Mouse (Mus musculus): ENCODE data around the gene Map1lc3b.
A peak's percentile ranks its signal among the peaks of the same experiment; 100 is the strongest.
"Not testable (repeated sequence)": the region's sequence is repeated elsewhere in the genome, so short reads cannot be mapped to it uniquely, and the experiment has no call there.

Map1lc3b gene

DNA sequence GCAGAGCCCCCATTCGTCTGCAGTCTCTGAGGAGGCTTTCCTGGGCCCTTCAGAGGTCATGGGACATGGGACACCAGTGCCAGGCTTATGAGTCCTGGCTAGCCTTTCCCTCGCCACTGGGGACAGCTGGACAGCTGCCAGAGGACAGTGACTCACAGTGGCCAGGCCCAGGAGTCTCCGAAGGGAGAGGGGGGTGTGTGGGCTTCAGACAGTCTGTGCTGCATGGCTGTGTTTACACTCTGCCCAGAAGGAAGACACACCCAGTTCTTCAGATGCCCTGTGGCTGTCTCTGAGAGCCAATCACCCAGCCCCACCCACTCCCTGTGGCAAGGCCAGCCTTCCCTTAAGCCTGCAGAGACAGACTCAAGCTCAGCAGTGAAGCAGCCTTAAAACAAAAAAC lies 16.9 kb upstream of the Map1lc3b start:
- DNase-seq = peak; percentile 58 to 70

DNA sequence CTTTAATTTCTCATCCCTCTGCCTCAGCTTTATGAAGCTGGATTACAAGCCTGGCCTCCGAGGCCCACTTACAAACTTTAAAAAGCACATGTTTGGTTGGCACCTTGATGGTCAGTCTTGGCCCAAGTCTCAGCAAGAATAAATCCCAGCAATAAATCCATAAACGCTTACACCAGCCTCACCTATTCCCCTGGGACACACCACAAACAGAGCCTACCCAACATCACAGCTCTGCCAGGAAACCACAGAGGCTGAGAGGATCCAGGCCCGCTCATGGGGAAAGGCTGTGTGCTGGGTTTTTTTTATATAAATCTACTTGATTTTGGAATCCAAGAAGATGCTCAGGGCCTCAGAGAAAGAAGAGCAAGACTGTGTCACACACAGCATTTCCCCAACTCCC lies 14.5 kb upstream of the Map1lc3b start:
- DNase-seq = no peak

DNA sequence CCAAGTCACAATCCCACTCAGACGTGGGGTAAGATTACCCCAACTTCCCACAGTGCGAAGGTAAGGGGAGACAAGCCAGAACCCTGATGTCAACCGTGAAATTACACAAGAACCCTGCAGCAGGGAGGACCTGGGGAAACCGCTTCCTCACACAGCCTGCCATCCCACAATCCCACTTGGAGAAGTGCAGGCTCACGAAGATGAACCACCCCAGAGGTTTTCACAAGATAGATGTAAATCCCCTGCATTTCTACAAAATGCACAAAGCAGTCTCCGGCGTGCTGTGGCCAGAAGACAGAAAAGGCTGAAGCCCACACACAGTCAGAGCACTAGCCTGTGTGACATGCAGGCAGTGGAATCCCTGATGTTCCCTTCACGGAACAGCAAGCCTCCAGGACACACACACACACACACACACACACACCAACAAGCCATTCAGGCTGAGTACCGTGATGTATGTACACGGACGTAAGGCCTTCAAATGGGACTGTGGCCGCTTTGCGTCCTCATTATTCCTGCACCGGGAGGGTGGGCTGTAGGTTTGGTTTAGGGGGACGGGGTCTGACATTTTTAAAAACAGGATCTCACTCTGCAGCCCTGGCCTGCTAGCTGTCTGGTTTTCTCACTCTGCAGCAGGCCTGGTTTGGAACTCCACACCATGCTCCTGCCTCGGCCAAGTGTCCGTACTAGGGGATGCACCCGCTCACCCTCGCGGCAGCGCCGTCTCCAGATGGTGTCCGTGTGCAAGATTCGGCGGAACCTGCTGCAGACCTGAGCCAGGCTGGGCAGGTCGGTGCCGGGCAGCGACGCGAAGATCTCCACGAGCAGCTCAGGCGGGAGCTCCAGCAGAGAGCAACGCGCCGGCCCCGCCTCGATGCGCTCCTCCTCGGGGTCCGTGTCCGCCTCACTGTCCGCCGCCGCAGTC lies 12.1 kb upstream of the Map1lc3b start:
- DNase-seq = no peak

DNA sequence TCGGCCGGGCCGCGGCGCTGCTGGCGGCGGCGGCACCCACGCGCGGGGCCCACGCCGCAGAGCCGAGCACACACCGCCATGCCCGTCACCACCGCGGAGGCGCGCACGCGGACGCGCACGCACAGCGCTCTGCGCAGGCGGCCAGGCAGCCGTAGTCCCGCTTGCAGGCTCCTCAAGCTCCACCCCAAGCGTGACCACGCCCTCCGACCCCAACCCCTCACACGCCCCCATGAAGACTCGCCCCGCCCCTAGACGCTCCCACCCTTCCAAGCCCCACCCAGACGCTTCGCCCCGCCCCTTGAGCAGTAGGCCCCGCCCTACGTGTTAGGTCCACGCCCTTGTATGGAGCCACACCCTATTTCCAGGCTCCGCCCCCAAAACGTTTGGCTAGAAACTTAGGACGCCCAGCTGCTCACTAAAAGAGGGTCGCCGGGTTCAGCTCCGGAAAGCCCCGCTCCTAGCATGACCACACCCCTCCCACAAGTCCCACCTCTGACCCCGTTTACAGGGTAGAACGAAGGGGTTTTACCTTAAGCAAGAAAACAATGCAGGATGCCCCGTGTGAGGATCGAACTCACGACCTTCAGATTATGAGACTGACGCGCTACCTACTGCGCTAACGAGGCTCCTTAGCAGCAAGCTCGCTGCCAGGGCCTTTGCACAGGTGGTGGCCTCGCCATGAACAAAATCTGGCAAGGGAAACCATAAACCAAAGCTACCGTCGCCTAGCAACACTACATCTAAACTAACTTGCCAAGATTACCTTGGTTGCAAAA lies 11.3 kb upstream of the Map1lc3b start, which contains the start of gene Fbxo31:
TSS of gene Fbxo31 (minus strand) at position 131 of the 776 bp plus-strand sequence.
- DNase-seq = peak; percentile 94 to 98

DNA sequence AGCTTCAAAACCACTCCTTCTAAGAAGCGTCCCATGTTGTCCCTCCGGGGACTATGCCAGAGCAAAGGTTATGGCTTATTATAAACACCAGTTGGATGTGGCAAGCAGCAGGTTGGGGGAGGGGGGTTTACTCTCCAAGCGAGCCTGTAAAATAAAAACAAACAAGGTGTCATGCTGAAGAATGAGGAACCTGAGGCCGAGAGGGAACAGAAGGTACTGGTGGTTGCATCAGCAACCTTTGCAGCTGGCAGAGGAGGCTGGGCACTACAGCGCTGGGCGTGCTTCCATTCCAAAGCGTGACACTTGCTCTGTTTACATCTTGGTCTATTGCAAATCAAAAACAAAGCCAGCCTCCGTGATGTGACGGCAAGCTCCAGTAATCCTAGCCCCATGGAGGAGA lies 9.7 kb upstream of the Map1lc3b start:
- DNase-seq = no peak

DNA sequence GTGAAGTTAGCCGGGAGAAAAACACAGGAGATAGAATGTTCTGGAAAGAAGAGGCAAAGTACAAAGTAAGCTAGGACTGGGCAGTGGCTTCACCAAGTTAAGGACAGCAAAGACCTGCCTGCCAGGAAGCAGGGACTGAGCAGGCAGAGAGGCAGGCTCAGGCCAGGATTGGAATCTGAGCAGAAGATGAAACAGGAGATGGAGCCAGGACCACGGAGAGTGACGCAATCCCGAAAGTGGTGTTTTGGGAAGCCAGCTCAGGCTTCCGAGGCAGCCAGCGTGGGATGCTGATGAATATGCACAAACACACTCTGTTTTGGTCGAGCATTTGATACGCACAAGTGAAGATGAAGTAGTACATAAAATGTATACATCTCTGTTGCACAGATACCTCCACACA lies 6.5 kb upstream of the Map1lc3b start:
- DNase-seq = no peak

DNA sequence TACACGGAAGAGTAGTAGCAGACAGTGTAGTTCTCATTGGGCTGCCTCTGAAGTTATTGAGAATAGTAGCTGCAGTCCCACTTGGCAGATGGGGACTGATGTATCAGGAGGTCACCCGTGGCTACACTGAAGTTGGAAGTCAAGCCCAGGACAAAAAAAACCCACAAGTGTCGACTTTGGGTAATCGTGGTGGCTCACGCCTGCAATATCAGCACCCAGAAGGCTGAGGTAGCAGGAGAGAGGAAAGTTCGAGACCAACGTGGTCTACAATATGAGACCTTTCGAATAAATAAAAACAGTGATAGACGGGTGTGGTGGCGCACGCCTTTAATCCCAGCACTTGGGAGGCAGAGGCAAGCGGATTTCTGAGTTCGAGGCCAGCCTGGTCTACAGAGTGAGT lies 5.4 kb upstream of the Map1lc3b start:
- no peak for DNase-seq

DNA sequence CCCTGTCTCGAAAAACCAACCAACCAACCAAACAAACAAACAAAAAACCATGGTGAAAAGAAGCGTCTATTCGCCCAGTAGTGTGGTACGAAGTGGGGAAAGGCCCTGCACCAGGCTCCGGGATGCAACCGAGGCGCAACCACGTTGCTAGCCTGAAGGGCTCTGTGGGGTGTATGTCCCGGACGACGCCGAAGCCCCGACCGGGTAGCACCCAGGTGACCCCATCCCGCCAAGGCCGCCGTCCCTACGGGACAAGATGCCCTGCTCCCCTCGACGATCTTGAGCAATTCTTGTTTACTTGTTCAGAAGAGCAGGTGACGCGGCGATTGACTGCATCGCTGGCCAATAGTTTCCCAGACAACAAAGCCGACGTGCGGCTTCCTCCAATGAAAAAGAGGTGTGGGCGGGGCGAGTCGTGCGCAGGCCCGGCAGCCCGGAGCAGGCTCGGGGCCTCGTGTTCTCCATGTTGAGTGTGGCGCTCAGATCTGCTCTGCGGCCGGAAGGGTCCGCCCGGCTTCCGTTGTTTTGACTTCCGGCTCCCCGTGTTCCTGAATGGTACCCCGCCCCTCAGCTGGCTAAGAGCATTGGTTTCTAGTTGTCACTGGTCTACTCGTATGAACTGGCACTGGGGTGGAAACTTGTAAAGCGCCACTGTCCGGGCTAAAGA lies 4.9 kb upstream of the Map1lc3b start:
- peak; percentile 100 for DNase-seq

DNA sequence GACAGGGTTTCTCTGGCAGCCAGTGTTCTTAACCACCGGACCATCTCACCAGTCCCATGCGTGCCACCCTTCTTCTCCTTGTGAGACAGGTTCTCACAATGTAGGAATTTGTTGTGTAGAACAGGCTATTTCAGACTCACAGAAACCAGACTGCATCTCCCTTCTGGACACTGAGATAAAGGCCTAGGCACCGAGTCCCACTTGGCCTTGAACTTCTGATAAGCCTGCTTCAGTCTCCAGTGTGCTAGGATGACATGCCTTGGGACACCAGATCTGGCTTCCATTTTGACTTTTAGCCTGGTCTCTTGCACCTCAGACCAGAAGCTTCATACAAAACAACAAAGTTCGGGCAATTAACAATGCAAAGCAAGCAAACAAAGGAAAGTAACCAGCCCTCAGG lies 1.4 kb upstream of the Map1lc3b start:
- no peak for DNase-seq

DNA sequence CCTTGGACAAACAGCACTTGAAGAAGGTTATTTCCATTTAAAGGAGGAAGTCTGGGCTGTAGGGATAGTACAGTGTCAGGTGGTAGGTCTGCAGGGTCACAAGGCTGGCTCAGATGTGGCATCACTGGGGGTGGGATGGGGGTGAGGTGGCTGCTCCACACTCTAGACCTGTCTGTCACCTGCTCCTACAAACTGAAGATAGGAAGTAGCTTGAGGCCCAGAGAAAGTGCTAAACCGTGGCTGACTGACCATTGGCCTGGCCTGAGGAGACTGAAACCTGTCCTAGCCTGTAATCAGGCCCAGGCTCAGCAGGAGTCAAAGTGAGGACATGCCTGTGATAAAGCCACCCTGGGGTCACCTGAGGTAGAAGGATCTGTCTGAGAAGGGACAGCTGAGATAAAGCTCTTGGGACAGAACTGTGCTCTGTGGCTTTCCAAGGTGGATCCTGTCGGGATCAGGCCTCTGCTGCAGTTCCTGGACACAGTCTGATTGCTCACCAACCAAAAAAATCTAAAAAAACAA lies 895 bp upstream of the Map1lc3b start:
- no peak for DNase-seq

DNA sequence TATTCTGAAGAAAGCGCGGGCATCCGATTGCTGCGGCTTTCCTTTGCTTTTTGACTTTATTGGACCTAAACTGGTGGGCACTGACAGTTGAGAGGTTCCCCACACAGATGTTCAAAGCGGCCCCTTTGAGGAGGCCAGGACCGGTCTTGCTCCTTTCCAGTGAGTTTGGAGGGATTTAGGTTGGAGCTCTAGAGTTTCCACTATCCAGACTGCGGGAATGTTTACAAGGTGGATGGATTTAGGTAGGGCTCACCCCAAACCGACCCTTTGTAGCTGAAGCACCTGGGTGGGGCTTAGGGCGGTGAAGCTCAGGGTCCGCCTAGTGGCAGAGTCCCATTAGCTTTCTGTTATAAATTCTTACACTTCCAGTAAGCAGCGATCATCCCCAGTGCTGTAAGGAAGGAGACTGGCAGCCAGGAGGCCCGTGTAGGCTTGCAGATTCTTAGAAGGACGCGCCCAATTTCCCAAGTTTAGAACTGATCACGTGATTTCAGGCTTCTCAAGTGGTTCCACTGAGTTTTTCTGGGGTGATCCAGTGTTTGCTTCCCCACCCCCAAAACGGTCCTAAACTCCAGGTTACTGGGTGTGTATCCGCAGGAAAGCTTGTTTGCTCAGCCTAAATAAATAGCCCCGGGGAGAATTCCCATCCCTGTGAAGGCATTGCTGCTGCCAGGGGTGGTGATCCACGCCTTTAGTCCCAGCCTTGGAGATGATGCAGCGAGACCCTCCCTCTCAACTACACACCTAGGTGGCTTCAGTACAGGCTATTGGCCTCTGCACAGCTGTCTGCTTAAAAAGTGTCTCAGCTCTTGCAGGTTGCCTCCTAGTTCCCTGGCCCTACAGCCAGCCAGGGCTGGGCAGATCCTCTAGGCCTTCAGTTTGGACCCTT lies 1.3 kb downstream of the Map1lc3b start:
- peak; percentile 63 to 66 for DNase-seq

DNA sequence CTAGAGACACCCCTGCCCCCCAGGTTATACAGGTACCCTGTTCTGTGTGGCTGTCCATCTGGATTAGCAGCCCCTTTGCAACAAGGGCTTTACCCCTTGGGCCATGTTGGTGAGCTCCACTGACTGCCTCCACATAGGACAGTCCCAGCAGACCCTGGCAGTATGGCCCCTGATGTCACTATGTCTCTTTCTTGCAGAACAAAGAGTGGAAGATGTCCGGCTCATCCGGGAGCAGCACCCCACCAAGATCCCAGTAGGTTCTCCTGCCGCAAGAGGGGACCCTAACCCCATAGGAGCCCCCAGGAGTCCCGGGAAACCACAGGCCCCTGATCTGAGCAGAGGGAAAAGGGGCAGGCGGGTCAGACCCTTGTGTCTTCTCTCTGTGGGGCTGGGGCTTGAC lies 3.1 kb downstream of the Map1lc3b start:
- no peak for DNase-seq

DNA sequence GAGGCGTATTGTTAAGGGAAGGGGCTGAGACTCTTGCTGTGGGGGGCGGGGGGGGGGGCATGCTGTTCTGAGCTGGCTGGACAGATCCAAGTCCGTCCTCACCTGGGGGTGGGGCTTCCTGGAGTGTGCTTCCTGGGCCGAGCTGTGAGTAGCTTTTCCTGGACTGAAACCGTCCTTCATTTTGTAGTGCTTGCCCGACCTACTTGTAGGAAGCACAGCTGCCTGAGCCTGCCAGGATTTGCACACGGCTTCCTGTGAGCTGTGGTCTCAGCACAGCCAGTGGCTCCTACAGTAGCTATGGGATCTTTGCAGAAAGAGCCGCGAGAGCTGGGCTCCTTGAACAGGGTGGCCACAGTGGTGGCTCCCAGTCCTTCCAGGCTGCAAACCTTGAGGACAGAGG lies 3.8 kb downstream of the Map1lc3b start:
- DNase-seq = peak; percentile 77 to 81

DNA sequence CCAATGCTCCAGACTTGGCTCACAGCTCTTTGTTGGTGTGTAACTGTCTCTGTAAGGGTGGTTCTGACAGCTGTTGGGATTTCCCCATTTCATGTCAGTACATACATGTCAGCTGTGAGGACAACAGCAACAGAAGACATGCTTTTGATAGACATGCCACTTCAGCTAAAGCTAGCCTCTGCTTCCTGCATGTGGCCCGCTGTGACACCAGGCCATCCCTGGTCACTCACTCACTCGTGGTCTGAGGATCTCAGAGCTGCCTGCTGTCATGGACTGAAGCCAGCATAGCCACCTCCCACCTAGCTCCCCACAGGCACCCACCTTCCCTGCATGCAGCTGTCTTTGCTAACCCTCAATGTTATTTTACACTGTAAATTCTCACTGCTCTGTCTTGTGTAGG lies 7.3 kb downstream of the Map1lc3b start:
- DNase-seq = not testable (repeated sequence)

DNA sequence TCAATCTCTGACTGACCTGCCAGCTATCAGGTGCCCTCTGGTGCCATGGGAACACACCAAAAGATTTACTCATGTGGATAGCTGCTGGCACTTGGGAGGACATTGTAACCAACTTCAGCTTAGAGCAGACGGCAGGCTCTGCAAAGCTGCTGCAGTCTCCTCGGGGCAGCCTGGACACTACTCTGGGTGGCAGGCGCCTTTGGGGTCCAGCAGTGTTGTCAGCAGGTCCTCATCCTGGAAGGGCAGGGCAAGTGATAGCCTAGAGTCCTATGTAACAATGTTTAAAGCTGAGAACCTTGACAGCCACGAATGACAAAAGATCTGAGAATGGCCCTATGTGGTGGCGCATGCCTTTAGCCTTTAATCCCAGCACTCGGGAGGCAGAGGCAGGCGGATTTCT lies 8.0 kb downstream of the Map1lc3b start:
- DNase-seq = no peak

DNA sequence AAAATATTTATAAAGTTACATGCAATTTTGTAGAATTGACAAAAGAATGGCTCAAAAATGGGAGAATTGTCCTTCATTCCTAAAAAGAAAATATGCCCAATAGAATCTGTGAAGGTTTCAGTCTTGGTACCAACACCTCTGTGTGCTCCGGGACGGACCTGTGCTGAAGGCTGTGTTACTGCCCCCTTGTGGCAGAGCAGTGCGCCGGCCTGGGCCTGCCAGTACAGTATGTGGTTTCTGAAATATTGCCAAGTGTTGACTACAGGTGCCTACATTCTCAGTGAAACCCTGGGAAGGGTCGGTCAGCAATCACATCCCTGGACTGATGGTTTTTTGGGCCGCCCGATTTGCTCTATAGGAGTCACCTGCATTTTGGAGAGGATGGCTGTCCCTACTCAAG lies 8.7 kb downstream of the Map1lc3b start:
- DNase-seq = peak; percentile 88 to 93

DNA sequence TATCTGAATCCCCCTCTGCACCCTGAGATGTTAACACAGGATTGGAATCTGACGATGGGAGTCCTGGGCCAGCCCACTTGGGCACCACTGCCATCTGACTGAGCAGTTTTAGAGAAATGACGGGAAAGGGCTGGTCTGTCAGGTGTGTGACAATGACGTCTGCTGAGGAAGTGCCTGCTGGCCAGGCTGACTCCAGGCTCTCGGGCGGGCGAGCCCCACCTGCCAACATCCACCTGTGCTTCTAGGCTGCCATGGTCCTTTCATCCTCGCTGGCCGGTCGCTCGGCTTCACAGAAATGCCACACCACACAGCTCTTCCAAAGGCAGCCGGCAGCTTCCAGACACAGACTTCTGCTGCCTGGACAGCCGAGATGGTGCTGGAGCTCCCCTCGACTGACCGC lies 9.7 kb downstream of the Map1lc3b start:
- no peak for DNase-seq

DNA sequence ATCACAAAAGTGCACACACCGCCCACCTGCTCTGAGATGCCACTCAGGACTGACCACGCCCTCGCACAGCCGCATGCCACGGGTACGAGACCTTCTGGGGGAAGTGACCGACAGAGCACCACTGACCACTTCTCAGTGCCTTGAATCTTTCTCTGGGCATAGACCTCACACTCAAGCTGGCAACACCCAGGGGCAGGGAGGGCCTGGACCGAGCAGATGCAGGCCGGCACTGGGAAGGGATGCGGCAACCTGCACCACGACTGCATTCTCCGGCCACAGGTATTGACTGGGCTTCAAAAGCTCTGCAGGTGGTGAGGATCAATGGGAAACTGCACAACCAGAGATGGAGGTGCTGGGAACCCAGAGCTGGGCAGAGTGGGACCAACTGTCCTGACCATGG lies 12.2 kb downstream of the Map1lc3b start:
- no peak for DNase-seq

DNA sequence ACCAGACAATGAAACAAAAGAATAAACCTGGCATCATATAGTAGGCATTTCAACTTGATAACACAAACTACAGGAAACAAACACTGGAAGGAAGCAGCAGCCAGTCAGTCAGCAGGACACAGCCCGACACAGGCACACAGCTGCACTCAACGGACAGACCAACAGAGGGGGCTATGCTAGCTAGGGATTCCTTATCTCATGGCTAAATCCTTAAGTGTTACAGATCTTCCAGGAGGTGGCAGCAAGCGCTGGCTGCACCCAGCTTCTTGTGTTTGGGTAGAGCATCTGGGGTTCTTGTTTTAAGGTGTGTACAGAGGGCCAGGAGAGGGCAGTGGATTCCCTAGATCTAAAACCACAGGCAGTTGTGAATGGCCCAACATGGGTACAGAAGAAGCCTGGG lies 12.7 kb downstream of the Map1lc3b start:
- DNase-seq = peak; percentile 85 to 87

DNA sequence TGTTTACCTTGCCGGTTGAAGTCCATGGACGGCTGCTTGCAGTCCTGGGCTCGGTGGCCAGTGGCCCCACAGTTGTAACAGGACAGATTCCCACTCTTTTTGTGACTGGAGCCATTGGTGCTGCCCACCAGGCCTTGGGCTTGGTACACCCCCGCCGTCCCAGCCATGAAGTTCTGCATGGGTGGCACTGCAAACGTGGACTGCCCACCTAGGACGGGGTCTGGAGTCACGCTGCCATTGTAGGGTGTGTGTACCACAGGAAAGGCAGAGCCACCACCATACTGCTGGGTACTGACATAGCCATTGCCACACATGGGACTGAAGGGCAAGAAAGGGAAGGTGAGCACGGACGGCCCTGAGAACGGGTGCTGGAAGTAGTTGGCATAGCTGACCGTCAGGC lies 13.6 kb downstream of the Map1lc3b start:
- no peak for DNase-seq

DNA sequence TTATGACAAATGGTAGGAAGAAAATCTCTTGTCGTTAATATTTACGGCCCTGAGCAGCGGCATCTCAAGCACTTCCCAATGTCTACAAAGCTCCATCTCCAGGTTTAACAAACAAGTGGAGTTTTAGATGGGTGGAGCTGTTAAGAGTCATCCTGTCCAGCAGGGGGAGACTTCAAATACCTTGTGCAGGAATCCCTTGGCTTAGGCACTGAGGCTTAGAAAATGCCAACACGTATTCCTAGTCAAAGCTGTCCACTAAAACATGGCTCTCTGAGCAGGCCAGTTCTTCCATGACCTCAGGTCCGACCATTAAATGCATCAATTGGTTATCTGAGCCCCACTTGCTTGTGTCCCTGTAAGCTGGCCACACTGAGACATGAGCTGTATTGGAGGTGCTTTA lies 17.5 kb downstream of the Map1lc3b start:
- DNase-seq = peak in 1 of 2 experiments; percentile 33

DNA sequence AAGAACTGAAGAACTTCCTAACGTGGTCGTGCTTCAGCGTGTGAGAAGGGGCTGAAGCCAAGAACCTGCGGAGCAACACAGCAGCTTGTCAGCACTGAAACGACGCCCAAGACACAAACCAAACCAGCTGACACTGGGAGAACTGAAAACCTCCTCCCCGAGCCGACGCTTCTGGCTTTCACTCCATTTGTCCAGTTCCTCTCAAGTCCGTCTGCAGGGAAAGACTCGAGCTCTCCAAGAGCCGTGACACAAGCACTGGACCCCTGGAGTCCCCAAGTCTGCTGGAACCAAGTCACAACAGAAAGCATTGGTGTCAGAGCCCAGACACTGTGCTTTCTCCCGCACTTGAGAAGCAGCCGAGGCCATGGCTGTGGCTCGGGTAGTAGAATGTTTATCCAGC lies 19.1 kb downstream of the Map1lc3b start:
- DNase-seq = no peak
